Mouse (Mus musculus): ENCODE data around the gene Depdc5.

- TF ChIP-seq POLR2A (IDR thresholded peaks at IDR 0.05; ENCODE audit: control insufficient read depth, low read depth, low read length), result no peak
- TF ChIP-seq CTCF (IDR thresholded peaks at IDR 0.05; ENCODE audit: control insufficient read depth, insufficient read depth, insufficient replicate concordance, low read depth, low read length), result no peak
Measured at GRCm38 (mm10) chr5:32998783-32999182, 135.3 kb downstream of the Depdc5 start.
